Mouse (Mus musculus): Measurements from ENCODE around the gene Gm21992. TPM values are rescaled to one million over a fixed set of nuclear protein-coding genes. Genes with fewer than 3 reads are reported as not detected.

The Gm21992 gene
- polyA plus RNA-seq, 1 experiment = 7.8 TPM

GRCm38 (mm10) chr19:4842611-4843010, 31.2 kb upstream of the Gm21992 start:
- Histone ChIP-seq H3K27ac (ENCODE audit: insufficient read depth, low read length) (no peak overlapping the region), H3K4me3 (ENCODE audit: insufficient read depth, low read length) (no peak overlapping the region), H3K4me1 (ENCODE audit: control insufficient read depth, insufficient read depth, low read length) (no peaks in the 10 kb centered on the region)
- TF ChIP-seq POLR2A (IDR thresholded peaks at IDR 0.05; ENCODE audit: low read depth, low read length) (no peak), CTCF (IDR thresholded peaks at IDR 0.05; ENCODE audit: borderline replicate concordance, insufficient read depth, low read length) (no peak)

GRCm38 (mm10) chr19:4840848-4841247, 29.4 kb upstream of the Gm21992 start:
- TF ChIP-seq CTCF (IDR thresholded peaks at IDR 0.05; ENCODE audit: borderline replicate concordance, insufficient read depth, low read length) (no peak), POLR2A (IDR thresholded peaks at IDR 0.05; ENCODE audit: low read depth, low read length) (no peak)
- Histone ChIP-seq H3K27ac (ENCODE audit: insufficient read depth, low read length) (no peak overlapping the region), H3K4me1 (ENCODE audit: control insufficient read depth, insufficient read depth, low read length) (no peaks in the 10 kb centered on the region), H3K4me3 (ENCODE audit: insufficient read depth, low read length) (no peak overlapping the region)

- H3K4me1 ChIP-seq (ENCODE audit: control insufficient read depth, insufficient read depth, low read length) = no peaks in the 10 kb centered on the region
- no peak within 1 kb of the TSS for H3K27ac ChIP-seq (ENCODE audit: insufficient read depth, low read length)
- peak within 1 kb of the TSS; percentile 74 for H3K4me3 ChIP-seq (ENCODE audit: insufficient read depth, low read length)
- TF ChIP-seq POLR2A (IDR thresholded peaks at IDR 0.05; ENCODE audit: low read depth, low read length) (peak; percentile 97), CTCF (IDR thresholded peaks at IDR 0.05; ENCODE audit: borderline replicate concordance, insufficient read depth, low read length) (no peak)
Observed at GRCm38 (mm10) chr19:4839149-4839548, 27.7 kb upstream of the Gm21992 start, which contains the start of the genes Ccs and Ccdc87. TSS of gene Ccs (minus strand) at chr19:4839332. TSS of gene Ccdc87 (plus strand) at chr19:4839366.

GRCm38 (mm10) chr19:4838526-4839140, 27.2 kb upstream of the Gm21992 start:
- Histone ChIP-seq H3K4me1 (ENCODE audit: control insufficient read depth, insufficient read depth, low read length) (no peaks in the 10 kb centered on the region), H3K27ac (ENCODE audit: insufficient read depth, low read length) (no peak overlapping the region), H3K4me3 (ENCODE audit: insufficient read depth, low read length) (peak overlapping the region; percentile 74)
- no peak for TF ChIP-seq CTCF (IDR thresholded peaks at IDR 0.05; ENCODE audit: borderline replicate concordance, insufficient read depth, low read length)
- TF ChIP-seq POLR2A (IDR thresholded peaks at IDR 0.05; ENCODE audit: low read depth, low read length) = no peak

GRCm38 (mm10) chr19:4837049-4837448, 25.6 kb upstream of the Gm21992 start:
- TF ChIP-seq CTCF (IDR thresholded peaks at IDR 0.05; ENCODE audit: borderline replicate concordance, insufficient read depth, low read length) = no peak
- no peak for TF ChIP-seq POLR2A (IDR thresholded peaks at IDR 0.05; ENCODE audit: low read depth, low read length)
- no peak overlapping the region for H3K27ac ChIP-seq (ENCODE audit: insufficient read depth, low read length)
- no peak overlapping the region for H3K4me3 ChIP-seq (ENCODE audit: insufficient read depth, low read length)
- H3K4me1 ChIP-seq (ENCODE audit: control insufficient read depth, insufficient read depth, low read length) = no peaks in the 10 kb centered on the region

DNA sequence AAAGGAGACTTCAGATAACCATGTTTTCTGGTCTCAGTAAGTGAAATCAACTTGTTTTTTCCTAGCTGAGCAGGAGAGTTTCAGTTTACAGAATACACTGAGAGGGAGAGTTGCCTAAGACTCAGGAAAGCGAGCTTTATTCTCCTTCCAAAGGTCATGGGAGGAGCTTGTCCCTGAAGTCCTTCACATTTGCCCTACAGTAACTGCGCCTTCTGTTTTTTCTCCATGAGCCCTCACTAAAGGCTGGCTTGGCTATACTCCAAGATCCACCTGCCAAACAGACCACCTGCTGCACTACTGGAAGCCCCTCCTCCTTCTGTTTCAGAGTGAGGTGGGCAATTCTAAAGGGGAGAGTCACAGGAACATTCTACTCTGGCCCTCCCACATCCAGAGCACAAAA, 24.7 kb upstream of the Gm21992 start:
- H3K27ac ChIP-seq (ENCODE audit: insufficient read depth, low read length) = no peak overlapping the region
- TF ChIP-seq POLR2A (IDR thresholded peaks at IDR 0.05; ENCODE audit: low read depth, low read length) = no peak
- no peaks in the 10 kb centered on the region for H3K4me1 ChIP-seq (ENCODE audit: control insufficient read depth, insufficient read depth, low read length)
- no peak overlapping the region for H3K4me3 ChIP-seq (ENCODE audit: insufficient read depth, low read length)

DNA sequence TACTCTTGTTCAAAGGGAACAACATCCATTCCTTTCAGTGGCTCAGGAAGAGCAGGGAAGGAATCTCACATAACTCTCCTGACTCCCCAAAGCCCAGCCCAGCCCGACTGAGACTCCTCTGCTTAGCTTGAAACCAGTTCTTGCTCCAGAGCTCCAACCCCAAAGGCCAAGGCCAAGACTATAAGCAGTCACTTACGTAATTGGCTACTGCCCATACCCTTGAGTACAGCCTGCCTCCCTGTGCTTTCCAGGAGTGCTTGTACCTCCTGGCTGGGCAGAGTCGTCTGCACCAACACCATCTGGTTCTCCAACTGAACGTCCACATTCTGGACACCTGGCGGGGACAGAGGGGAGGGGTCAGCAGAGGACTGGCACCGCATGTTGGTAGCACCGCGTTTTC, 22.6 kb upstream of the Gm21992 start:
- Histone ChIP-seq H3K4me3 (ENCODE audit: insufficient read depth, low read length) (no peak overlapping the region), H3K4me1 (ENCODE audit: control insufficient read depth, insufficient read depth, low read length) (no peaks in the 10 kb centered on the region), H3K27ac (ENCODE audit: insufficient read depth, low read length) (no peak overlapping the region)
- TF ChIP-seq POLR2A (IDR thresholded peaks at IDR 0.05; ENCODE audit: low read depth, low read length) (no peak), CTCF (IDR thresholded peaks at IDR 0.05; ENCODE audit: borderline replicate concordance, insufficient read depth, low read length) (no peak)

DNA sequence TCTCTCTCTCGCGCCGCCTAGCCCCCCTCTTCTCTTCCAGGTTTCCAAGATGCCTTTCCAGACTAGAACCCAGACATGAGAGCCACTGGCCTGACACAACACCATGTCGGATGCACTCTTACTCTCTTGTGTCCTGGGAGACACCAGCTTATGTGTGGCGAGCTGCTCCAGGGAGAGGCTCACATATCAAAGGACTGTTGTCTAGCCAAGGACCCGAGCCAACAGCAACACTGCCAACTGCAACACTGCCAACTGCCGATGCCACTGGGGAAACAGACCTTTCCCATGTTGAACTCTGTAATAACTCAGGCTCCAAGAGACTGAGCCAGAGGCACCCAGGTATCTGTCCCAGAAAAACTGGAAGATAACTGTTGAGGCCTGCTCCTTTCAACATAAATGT, 17.7 kb upstream of the Gm21992 start:
- TF ChIP-seq CTCF (IDR thresholded peaks at IDR 0.05; ENCODE audit: borderline replicate concordance, insufficient read depth, low read length) (no peak), POLR2A (IDR thresholded peaks at IDR 0.05; ENCODE audit: low read depth, low read length) (no peak)
- H3K4me1 ChIP-seq (ENCODE audit: control insufficient read depth, insufficient read depth, low read length) = no peaks in the 10 kb centered on the region
- H3K4me3 ChIP-seq (ENCODE audit: insufficient read depth, low read length) = no peak overlapping the region
- H3K27ac ChIP-seq (ENCODE audit: insufficient read depth, low read length) = no peak overlapping the region

DNA sequence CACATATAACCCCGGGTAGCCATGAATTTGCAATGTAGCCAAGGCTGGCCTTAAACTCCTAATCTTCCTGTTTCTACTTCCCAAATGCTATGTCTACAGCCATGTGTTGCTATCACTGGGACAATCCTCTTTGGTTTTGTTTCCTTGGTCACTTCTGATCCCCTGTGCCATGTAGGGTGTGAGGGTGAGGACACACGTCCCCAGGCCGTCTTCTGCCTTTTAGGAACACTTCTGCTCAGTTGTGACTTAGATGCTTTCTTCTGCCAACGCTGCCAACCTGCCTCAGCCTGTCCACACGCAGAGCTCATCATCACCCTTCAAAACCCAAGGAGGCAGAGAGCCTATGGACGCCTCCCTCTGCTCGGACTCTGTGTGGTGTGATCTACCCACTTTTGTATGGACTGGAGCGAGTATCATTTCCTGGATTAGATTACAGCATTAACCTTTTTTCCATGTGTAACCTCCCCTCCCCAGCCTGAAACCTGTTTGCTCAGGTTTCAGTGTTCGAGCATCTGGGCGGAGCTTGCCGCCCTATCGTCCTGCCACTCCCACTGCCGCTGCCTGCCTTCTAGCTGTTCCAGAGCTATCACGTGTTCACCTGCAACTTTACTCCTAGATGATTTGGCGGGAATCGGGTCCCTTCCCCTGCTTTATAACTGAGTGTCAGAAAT, 17.2 kb upstream of the Gm21992 start:
- TF ChIP-seq POLR2A (IDR thresholded peaks at IDR 0.05; ENCODE audit: low read depth, low read length) (no peak), CTCF (IDR thresholded peaks at IDR 0.05; ENCODE audit: borderline replicate concordance, insufficient read depth, low read length) (no peak)
- no peaks in the 10 kb centered on the region for H3K4me1 ChIP-seq (ENCODE audit: control insufficient read depth, insufficient read depth, low read length)
- H3K27ac ChIP-seq (ENCODE audit: insufficient read depth, low read length) = no peak overlapping the region
- no peak overlapping the region for H3K4me3 ChIP-seq (ENCODE audit: insufficient read depth, low read length)

DNA sequence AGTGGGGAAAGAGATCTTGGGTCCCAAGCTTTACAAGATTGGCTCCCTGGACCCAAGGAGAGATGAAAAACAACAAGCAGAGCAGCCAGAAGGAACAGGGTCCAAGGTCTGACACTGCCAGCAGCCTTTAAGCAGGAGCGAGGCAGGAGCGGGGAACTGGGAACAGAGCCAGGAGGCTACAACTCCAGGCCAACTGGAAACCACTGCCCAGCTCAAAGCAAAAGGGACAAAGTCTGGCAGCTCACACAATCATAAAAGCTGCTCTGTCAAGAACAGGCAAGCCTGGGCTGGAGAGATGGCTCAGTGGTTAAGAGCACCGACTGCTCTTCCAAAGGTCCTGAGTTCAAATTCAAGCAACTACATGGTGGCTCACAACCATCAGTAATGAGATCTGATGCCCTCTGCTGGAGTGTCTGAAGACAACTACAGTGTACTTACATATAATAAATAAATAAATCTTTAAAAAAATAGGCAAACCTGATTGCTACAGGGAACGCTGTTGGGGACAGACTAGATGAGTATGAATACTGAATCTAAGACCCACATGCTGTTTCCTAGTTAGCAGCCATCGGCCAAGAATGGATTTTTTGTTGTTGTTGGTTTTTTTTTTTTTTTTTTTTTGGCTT, 9.4 kb upstream of the Gm21992 start:
- no peak overlapping the region for H3K4me3 ChIP-seq (ENCODE audit: insufficient read depth, low read length)
- TF ChIP-seq CTCF (IDR thresholded peaks at IDR 0.05; ENCODE audit: borderline replicate concordance, insufficient read depth, low read length) (no peak), POLR2A (IDR thresholded peaks at IDR 0.05; ENCODE audit: low read depth, low read length) (no peak)

More for the DNA sequence above, 9.4 kb upstream of the Gm21992 start:
- Histone ChIP-seq H3K27ac (ENCODE audit: insufficient read depth, low read length) (no peak overlapping the region), H3K4me1 (ENCODE audit: control insufficient read depth, insufficient read depth, low read length) (no peaks in the 10 kb centered on the region)

All from embryonic fibroblast, embryonic 13.5 days (primary cell).